Mouse (Mus musculus) small intestine, adult 2 months (tissue): ENCODE data around the gene Olfr543.

ENCODE experiments used
- CTCF ChIP-seq: fragments of 200-500 bp; IDR thresholded peaks from 2 replicates; pipeline ENCODE4 v1.5.1; 2012; ENCODE audit warnings: low read depth, mild to moderate bottlenecking, control low read depth, inconsistent platforms, low read length, moderate library complexity, mixed read lengths; ENCODE audit not compliant: insufficient replicate concordance, insufficient read length; ENCODE audit errors: extremely low read depth
- POLR2A ChIP-seq: fragments of 200-500 bp; IDR thresholded peaks from 2 replicates; pipeline ENCODE4 v1.6.1; 2012; ENCODE audit warnings: low read depth, mild to moderate bottlenecking, control low read depth, inconsistent platforms, low read length, moderate library complexity

DNA sequence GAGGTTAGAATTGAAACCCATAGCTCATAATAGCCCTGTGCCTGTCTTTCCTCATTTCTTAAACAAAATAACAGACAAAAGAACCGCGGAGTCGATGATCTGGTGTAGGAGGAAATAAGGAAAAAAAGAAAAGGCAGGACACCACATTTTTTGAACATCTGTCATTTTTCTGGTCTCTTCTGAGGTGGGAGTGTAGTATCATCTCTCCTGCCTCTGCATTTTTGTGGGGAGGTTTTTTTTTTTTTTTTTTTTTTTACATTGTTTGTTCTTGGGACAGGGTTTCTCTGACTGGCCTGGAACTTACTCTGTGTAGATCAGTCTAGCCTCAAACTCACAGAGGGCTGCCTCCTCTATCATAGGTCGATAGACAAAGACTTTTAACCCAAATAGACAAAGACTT is 39.0 kb downstream of the Olfr543 start:
- TF ChIP-seq CTCF (no peak), POLR2A (no peak)
